ENCODE assay signal across 1 mouse cellular context in genomic region chr16:31363685-31364436, GRCm38 (mm10).
TF ChIP-seq lines count a peak whose summit lies in the region.

No protein-coding gene starts in this region.

TF ChIP-seq in MEL, 35 proteins besides CTCF, POLR2A, EP300 and RAD21 (continued from another document):
- TF ChIP-seq BHLHE40 (IDR thresholded peaks at IDR 0.05; ENCODE audit: borderline replicate concordance, low read depth, low read length) (no peak), ETS1 (IDR thresholded peaks at IDR 0.05; ENCODE audit: low read depth, low read length) (peak; percentile 81), MAX (IDR thresholded peaks at IDR 0.05; ENCODE audit: low read length) (no peak), SIN3A (IDR thresholded peaks at IDR 0.05; ENCODE audit: low read length) (peak; percentile 54), MEF2A (IDR thresholded peaks at IDR 0.05; ENCODE audit: extremely low read depth, insufficient replicate concordance, low read depth, low read length, poor library complexity, severe bottlenecking) (no peak), GATA1 (IDR thresholded peaks at IDR 0.05; ENCODE audit: low read depth, low read length) (peak; percentile 91), NELFE (IDR thresholded peaks at IDR 0.05; ENCODE audit: low read depth, low read length) (no peak), TCF12 (IDR thresholded peaks at IDR 0.05; ENCODE audit: low read depth, low read length) (peak; percentile 92), SMC3 (IDR thresholded peaks at IDR 0.05; ENCODE audit: low read depth, low read length) (peak; percentile 10; the same call in 1 of the 2 replicates), USF2 (IDR thresholded peaks at IDR 0.05; ENCODE audit: borderline replicate concordance in 1 of 2, insufficient read depth in 1 of 2, low read depth in 1 of 2, low read length in 2 of 2) (no peak), MYB (IDR thresholded peaks at IDR 0.05; ENCODE audit: low read depth, low read length) (no peak), UBTF (IDR thresholded peaks at IDR 0.05; ENCODE audit: borderline replicate concordance, insufficient read depth, low read depth, low read length) (no peak), NRF1 (IDR thresholded peaks at IDR 0.05; ENCODE audit: insufficient read depth, low read depth, low read length, poor library complexity, severe bottlenecking) (no peak), POLR2AphosphoS5 (IDR thresholded peaks at IDR 0.05; ENCODE audit: borderline replicate concordance, low read depth, low read length) (no peak), HCFC1 (IDR thresholded peaks at IDR 0.05; ENCODE audit: low read depth, low read length) (0 out of 2 replicates have a peak, but pooled peaks have one; percentile 8), TBP (IDR thresholded peaks at IDR 0.05; ENCODE audit: low read depth, low read length) (0 out of 2 replicates have a peak, but pooled peaks have one; percentile 9), TAL1 (IDR thresholded peaks at IDR 0.05; ENCODE audit: low read length) (peak; percentile 74), ZC3H11A (IDR thresholded peaks at IDR 0.05; ENCODE audit: low read depth, low read length) (no peak), MAZ (IDR thresholded peaks at IDR 0.05; ENCODE audit: low read depth, low read length) (no peak; the same call in 1 of the 2 replicates), ZNF384 (IDR thresholded peaks at IDR 0.05; ENCODE audit: low read depth, low read length) (no peak), ZMIZ1 (IDR thresholded peaks at IDR 0.05; ENCODE audit: low read depth, low read length) (no peak), JUND (IDR thresholded peaks at IDR 0.05; ENCODE audit: low read depth, low read length) (no peak), RCOR1 (IDR thresholded peaks at IDR 0.05; ENCODE audit: low read depth, low read length) (peak; percentile 90)
